Mouse (Mus musculus): ENCODE data around the gene Cracr2b. TPM values are rescaled to one million over a fixed set of nuclear protein-coding genes. Genes with fewer than 3 reads are reported as not detected.
A peak's percentile ranks its signal among the peaks of the same experiment; 100 is the strongest.

Cracr2b gene
- polyA plus RNA-seq, 1 experiment from 2014 or later: 7.6 TPM

- H3K36me3 ChIP-seq: peaks cover 10% of the 10 kb centered on the region
- no peaks in the 10 kb centered on the region for H3K9me3 ChIP-seq
- no peak overlapping the region for H3K4me3 ChIP-seq
- no peak overlapping the region for H3K27ac ChIP-seq
- 20% methylated on average over 7 of the region's 7 CpGs for WGBS
- no peak for ATAC-seq (ENCODE audit: low FRiP score, low read depth)
- no peak overlapping the region for H3K9ac ChIP-seq
- peaks cover 21% of the 10 kb centered on the region for H3K27me3 ChIP-seq (replicated peaks)
- peak overlapping the region; percentile 81 for H3K4me2 ChIP-seq (replicated peaks)
- peaks cover 41% of the 10 kb centered on the region for H3K4me1 ChIP-seq
Observed at GRCm38 (mm10) chr7:141476981-141477370, 16.1 kb downstream of the Cracr2b start.

DNA sequence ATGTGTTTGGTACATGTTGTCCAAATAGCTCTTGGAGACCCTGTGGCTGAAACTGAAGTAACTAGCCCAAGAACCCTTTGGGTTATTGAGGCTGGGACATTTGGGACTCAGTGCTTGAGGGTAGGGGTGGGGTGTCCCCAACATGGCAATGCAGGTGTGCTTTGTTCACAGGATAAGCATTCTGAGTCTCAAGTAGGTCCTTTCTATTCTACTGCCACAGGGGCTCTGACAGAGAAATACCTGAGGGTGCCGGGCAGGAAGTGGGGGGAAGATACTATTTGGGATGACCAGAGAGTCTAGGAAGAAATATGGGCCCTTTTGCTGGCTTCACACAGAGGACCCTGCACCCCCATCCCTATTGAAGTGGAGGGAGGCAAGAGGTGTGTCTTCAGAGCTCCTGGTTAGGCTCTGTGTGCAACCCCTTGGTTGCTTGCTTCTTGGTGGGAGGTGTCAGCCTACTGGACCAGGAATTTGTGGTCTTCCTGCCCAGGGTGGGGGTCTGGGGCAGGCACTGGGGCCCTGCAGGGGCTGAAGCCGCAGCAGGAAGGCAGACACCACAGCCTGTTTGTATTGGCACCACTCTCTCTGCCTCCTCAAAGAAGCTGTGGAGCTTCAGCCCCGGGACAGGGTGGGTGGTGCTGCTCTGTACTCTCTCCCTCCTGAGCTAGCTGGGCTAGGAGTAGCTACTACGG lies 16.8 kb downstream of the Cracr2b start:
- WGBS: 66% methylated on average over 4 of the region's 4 CpGs
- H3K9me3 ChIP-seq: no peaks in the 10 kb centered on the region
- peaks cover 2% of the 10 kb centered on the region for H3K36me3 ChIP-seq
- H3K27me3 ChIP-seq (replicated peaks): peaks cover 28% of the 10 kb centered on the region
- peaks cover 47% of the 10 kb centered on the region for H3K4me1 ChIP-seq
- no peak overlapping the region for H3K4me3 ChIP-seq
- ATAC-seq (ENCODE audit: low FRiP score, low read depth): no peak
- no peak overlapping the region for H3K9ac ChIP-seq
- H3K27ac ChIP-seq: no peak overlapping the region
- H3K4me2 ChIP-seq (replicated peaks): peak overlapping the region; percentile 81; the same call in 1 of the 2 replicates

DNA sequence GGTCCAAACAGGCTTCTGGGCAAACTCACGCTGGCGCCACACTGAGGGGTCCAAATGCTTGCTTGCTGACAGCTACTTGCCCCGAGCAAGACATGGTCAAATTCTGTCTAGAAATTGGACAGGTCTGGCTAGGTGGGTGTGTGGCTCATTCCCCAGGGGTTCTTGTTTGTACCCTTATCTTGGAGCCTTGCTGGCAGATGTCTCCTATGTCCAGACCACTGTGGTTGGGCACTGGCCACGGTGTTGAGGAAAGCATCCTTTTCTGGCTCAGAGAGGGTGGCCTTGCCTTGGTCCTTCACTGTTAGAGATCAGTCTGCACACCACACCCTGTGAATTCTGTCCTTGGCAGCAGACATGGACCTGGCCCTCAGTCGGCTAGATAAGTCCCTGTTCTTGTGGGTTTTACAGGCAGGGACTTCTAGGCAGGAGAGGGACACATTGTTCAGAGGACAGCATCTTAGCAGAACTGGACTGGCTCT lies 17.4 kb downstream of the Cracr2b start:
- H3K9ac ChIP-seq: no peak overlapping the region
- no peak overlapping the region; the same call in 1 of the 2 replicates for H3K4me2 ChIP-seq (replicated peaks)
- ATAC-seq (ENCODE audit: low FRiP score, low read depth): no peak
- no peaks in the 10 kb centered on the region for H3K9me3 ChIP-seq
- peaks cover 48% of the 10 kb centered on the region for H3K4me1 ChIP-seq
- no peak overlapping the region for H3K4me3 ChIP-seq
- H3K36me3 ChIP-seq: no peaks in the 10 kb centered on the region
- WGBS: 79% methylated on average over 5 of the region's 5 CpGs
- no peak overlapping the region for H3K27ac ChIP-seq
- H3K27me3 ChIP-seq (replicated peaks): peaks cover 34% of the 10 kb centered on the region

GRCm38 (mm10) chr7:141480842-141481497 lies 20.1 kb downstream of the Cracr2b start:
- peaks cover 37% of the 10 kb centered on the region for H3K4me1 ChIP-seq
- 0 out of 2 replicates have a peak overlapping the region, but pooled peaks have one; percentile 8 for H3K4me3 ChIP-seq
- 5% methylated on average over 10 of the region's 10 CpGs for WGBS
- H3K36me3 ChIP-seq: no peaks in the 10 kb centered on the region
- H3K9me3 ChIP-seq: no peaks in the 10 kb centered on the region
- peaks cover 35% of the 10 kb centered on the region for H3K27me3 ChIP-seq (replicated peaks)
- ATAC-seq (ENCODE audit: low FRiP score, low read depth): peak; percentile 55
- H3K27ac ChIP-seq: no peak overlapping the region
- H3K4me2 ChIP-seq (replicated peaks): peak overlapping the region; percentile 95
- no peak overlapping the region for H3K9ac ChIP-seq

GRCm38 (mm10) chr7:141481498-141482401 lies 20.9 kb downstream of the Cracr2b start:
- H3K27ac ChIP-seq: no peak overlapping the region
- H3K9ac ChIP-seq: peak overlapping the region; percentile 69
- H3K36me3 ChIP-seq: no peaks in the 10 kb centered on the region
- H3K4me3 ChIP-seq: peak overlapping the region; percentile 57
- under 1% methylated on average over 81 of the region's 81 CpGs for WGBS
- peak; percentile 63 for ATAC-seq (ENCODE audit: low FRiP score, low read depth)
- no peaks in the 10 kb centered on the region for H3K9me3 ChIP-seq
- H3K4me1 ChIP-seq: peaks cover 30% of the 10 kb centered on the region
- peaks cover 27% of the 10 kb centered on the region for H3K27me3 ChIP-seq (replicated peaks)
- H3K4me2 ChIP-seq (replicated peaks): peak overlapping the region; percentile 95

DNA sequence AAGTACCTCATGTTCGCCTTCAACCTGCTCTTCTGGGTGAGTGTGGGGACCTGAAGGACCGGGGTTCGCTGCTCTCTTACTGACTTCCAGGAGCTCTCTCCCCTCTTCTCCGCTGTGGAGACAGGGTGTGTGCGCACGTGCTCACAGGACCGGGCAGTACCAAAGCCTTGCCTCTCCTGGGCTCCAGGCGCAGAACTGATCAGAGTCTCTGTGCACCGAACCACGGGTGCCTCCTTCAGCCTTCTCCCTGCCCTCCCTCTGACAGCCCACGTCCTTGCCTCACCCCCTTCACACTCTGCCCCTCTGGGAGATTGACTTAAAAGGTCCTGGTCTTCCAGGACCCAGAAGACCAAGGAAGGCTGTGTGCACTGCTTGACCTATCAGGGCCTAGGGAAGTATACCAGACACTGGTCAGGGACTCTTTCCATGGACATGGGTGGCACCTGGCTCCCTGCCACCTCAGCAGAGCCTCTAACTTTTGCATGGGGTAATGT lies 21.7 kb downstream of the Cracr2b start:
- WGBS: 4% methylated on average over 11 of the region's 11 CpGs
- Histone ChIP-seq H3K9ac (peak overlapping the region; percentile 69), H3K27ac (no peak overlapping the region), H3K4me2 (replicated peaks) (peak overlapping the region; percentile 95), H3K4me3 (peak overlapping the region; percentile 57), H3K4me1 (peaks cover 31% of the 10 kb centered on the region), H3K27me3 (replicated peaks) (peaks cover 19% of the 10 kb centered on the region), H3K9me3 (no peaks in the 10 kb centered on the region), H3K36me3 (no peaks in the 10 kb centered on the region)
- no peak for ATAC-seq (ENCODE audit: low FRiP score, low read depth)

DNA sequence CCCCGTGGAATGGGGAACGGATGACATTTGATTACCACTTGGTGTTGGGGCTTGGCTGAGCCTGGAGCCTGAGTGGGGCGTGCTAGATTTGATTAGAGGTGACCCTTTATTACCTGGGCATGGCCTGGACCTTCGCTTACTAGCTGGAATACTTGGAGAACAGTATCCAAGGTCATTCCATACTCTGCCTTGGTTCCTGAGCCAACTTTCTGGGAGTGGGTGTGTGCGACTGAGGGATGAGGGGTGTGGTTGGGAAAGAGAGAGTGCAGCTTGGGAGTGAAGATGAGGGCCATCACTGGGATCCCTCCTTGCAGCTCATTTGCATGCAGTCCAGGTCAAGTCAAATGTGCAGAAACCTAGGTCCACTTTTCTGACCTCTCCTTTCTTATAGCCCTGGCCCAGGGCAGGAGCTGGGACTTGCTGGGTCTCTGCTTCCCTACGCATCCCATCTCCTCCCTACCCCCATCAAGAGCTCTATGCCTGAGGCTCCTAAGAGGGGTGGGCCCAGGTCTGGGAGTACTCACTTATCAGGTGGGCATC lies 22.3 kb downstream of the Cracr2b start:
- Histone ChIP-seq H3K9ac (peak overlapping the region; percentile 69; the same call in 1 of the 2 replicates), H3K27me3 (replicated peaks) (peaks cover 19% of the 10 kb centered on the region), H3K4me2 (replicated peaks) (peak overlapping the region; percentile 95; the same call in 1 of the 2 replicates), H3K36me3 (no peaks in the 10 kb centered on the region), H3K4me1 (peaks cover 32% of the 10 kb centered on the region), H3K27ac (no peak overlapping the region), H3K4me3 (peak overlapping the region; percentile 57; the same call in 1 of the 2 replicates), H3K9me3 (no peaks in the 10 kb centered on the region)
- WGBS: 67% methylated on average over 6 of the region's 6 CpGs
- ATAC-seq (ENCODE audit: low FRiP score, low read depth): no peak

GRCm38 (mm10) chr7:141484186-141485120 lies 23.6 kb downstream of the Cracr2b start:
- Histone ChIP-seq H3K27me3 (replicated peaks) (peaks cover 19% of the 10 kb centered on the region), H3K4me1 (peaks cover 32% of the 10 kb centered on the region), H3K9ac (no peak overlapping the region), H3K4me3 (no peak overlapping the region), H3K27ac (no peak overlapping the region), H3K4me2 (replicated peaks) (0 out of 2 replicates have a peak overlapping the region, but pooled peaks have one; percentile 26), H3K9me3 (no peaks in the 10 kb centered on the region), H3K36me3 (no peaks in the 10 kb centered on the region)
- 70% methylated on average over 5 of the region's 5 CpGs for WGBS
- ATAC-seq (ENCODE audit: low FRiP score, low read depth): no peak

- no peaks in the 10 kb centered on the region for H3K36me3 ChIP-seq
- WGBS: 74% methylated on average over 2 of the region's 2 CpGs
- ATAC-seq (ENCODE audit: low FRiP score, low read depth): no peak
- H3K9ac ChIP-seq: no peak overlapping the region
- H3K9me3 ChIP-seq: no peaks in the 10 kb centered on the region
- no peak overlapping the region for H3K27ac ChIP-seq
- no peak overlapping the region for H3K4me3 ChIP-seq
- peaks cover 19% of the 10 kb centered on the region for H3K27me3 ChIP-seq (replicated peaks)
- peaks cover 32% of the 10 kb centered on the region for H3K4me1 ChIP-seq
- H3K4me2 ChIP-seq (replicated peaks): no peak overlapping the region
Observed at GRCm38 (mm10) chr7:141485186-141485585, 24.3 kb downstream of the Cracr2b start.

- Histone ChIP-seq H3K36me3 (no peaks in the 10 kb centered on the region), H3K9me3 (no peaks in the 10 kb centered on the region), H3K27me3 (replicated peaks) (peaks cover 19% of the 10 kb centered on the region), H3K9ac (no peak overlapping the region), H3K4me1 (peaks cover 32% of the 10 kb centered on the region), H3K27ac (no peak overlapping the region), H3K4me2 (replicated peaks) (no peak overlapping the region), H3K4me3 (no peak overlapping the region)
- WGBS: 88% methylated on average over 2 of the region's 2 CpGs
- no peak for ATAC-seq (ENCODE audit: low FRiP score, low read depth)
Observed at GRCm38 (mm10) chr7:141485606-141486005, 24.7 kb downstream of the Cracr2b start.

DNA sequence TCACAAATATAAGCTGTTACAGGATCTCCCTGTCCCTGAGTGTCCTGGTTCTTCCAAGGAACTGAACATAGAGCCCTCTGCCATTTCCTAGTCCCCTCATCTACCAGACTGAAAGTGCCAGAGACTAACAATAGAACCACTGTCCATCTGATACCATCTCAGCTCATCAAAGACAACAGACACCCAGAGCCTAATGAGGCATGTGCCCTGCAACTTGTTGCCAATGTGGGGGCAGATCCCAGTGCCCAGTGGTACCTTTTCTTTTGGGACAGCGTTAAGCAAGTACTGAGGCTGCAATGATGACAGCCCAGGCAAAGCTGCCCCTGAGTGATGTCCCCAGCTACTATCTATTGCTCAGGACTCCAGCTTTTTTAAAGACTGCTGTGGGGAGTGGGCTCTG lies 25.3 kb downstream of the Cracr2b start:
- Histone ChIP-seq H3K9me3 (no peaks in the 10 kb centered on the region), H3K36me3 (no peaks in the 10 kb centered on the region), H3K4me1 (peaks cover 28% of the 10 kb centered on the region), H3K27ac (no peak overlapping the region), H3K4me2 (replicated peaks) (no peak overlapping the region), H3K4me3 (no peak overlapping the region), H3K9ac (no peak overlapping the region), H3K27me3 (replicated peaks) (peaks cover 19% of the 10 kb centered on the region)
- WGBS: 88% methylated on average over 1 of the region's 1 CpGs
- no peak for ATAC-seq (ENCODE audit: low FRiP score, low read depth)

Measured in neural tube, embryonic 12.5 days (tissue).